Mouse (Mus musculus) cerebellum, adult 2 months (tissue): ENCODE measurements around the gene Ssr2.

Experiments used
- CTCF ChIP-seq: fragments of 200-500 bp; IDR thresholded peaks from 2 replicates; pipeline ENCODE4 v1.5.1; 2011; ENCODE audit warnings: low read depth, mild to moderate bottlenecking, control low read depth, low read length, moderate library complexity, borderline replicate concordance; ENCODE audit not compliant: insufficient read depth
- POLR2A ChIP-seq: fragments of 200-500 bp; IDR thresholded peaks from 2 replicates; pipeline ENCODE4 v1.6.1; 2011; ENCODE audit warnings: low read length, control low read depth, borderline replicate concordance; ENCODE audit not compliant: insufficient read depth

DNA sequence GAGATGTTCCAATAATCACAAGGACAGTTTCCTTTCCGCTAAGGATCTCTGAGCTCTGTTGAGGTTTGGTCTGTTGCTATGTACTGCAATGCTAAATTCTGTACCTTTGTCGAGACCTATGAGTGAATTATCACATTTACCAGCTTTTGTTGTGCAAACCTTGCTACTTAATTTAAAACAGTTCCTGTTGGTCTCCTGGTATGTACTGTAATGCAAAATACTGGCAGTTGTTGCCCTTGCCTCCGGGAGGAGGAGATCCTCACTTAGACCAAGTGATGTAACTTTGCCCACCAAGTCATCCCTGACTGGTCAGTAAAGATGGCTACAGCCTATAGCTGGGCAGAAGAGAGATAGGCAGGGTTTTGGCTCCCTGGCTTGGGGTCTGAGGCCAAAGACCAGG lies at the start of gene Ssr2:
- TF ChIP-seq POLR2A (no peak), CTCF (no peak)
